Mouse (Mus musculus) embryonic facial prominence, embryonic 15.5 days (tissue): ENCODE measurements around the gene Agbl1. TPM values are rescaled to one million over a fixed set of nuclear protein-coding genes. Genes with fewer than 3 reads are reported as not detected.

Experiments
- ATAC-seq: fragments of 200-750 bp; cut with Nextera tagmentation; 2 replicates; pipeline ENCODE4 v1.8.0; 2017; ENCODE audit warnings: low read depth, moderate TSS enrichment; ENCODE audit not compliant: insufficient number of reproducible peaks, low FRiP score, low TSS enrichment
- H3K27ac ChIP-seq: fragments of 300-500 bp; sonication (generic); replicated peaks from 2 replicates; pipeline ENCODE4 v1.5.1; 2015; ENCODE audit warnings: mild to moderate bottlenecking, inconsistent platforms
- H3K27me3 ChIP-seq: fragments of 300-500 bp; sonication (generic); 2 replicates; pipeline ENCODE4 v1.6.1; 2015; ENCODE audit warnings: inconsistent platforms
- H3K36me3 ChIP-seq: fragments of 300-500 bp; sonication (generic); 2 replicates; pipeline ENCODE4 v1.6.1; 2015; ENCODE audit warnings: mild to moderate bottlenecking, inconsistent platforms
- H3K4me1 ChIP-seq: fragments of 300-500 bp; sonication (generic); 2 replicates; pipeline ENCODE4 v1.6.1; 2015; ENCODE audit warnings: inconsistent platforms
- H3K4me2 ChIP-seq: fragments of 300-500 bp; sonication (generic); replicated peaks from 2 replicates; pipeline ENCODE4 v1.6.1; 2015; ENCODE audit warnings: mild to moderate bottlenecking, inconsistent platforms
- H3K4me3 ChIP-seq: fragments of 300-500 bp; sonication (generic); replicated peaks from 2 replicates; pipeline ENCODE4 v1.5.1; 2015; ENCODE audit warnings: mild to moderate bottlenecking, inconsistent platforms
- H3K9ac ChIP-seq: fragments of 300-500 bp; sonication (generic); 2 replicates; pipeline ENCODE4 v1.6.1; 2015; ENCODE audit warnings: inconsistent platforms
- H3K9me3 ChIP-seq: fragments of 300-500 bp; sonication (generic); replicated peaks from 2 replicates; pipeline ENCODE4 v1.6.1; 2016; ENCODE audit warnings: inconsistent platforms
- WGBS: fragments of 180-500 bp; shearing (Covaris S2); methylation state at CpG from one replicate; pipeline ENCODE4 v1.1.7; 2015; 5-methylcytosine and 5-hydroxymethylcytosine counted together
- polyA plus RNA-seq: library from polyadenylated mRNA; unstranded; fragments of >200 nt; fragmentation: Nextera tagmentation; extraction: Ambion mirVana; gene quantifications from 2 replicates; pipeline ENCODE4 v1.2.1, GENCODE M21; 2015

Gene Agbl1
- polyA plus RNA-seq, 1 experiment from 2014 or later: 0.20 TPM

- Histone ChIP-seq H3K27ac (no peak overlapping the region), H3K4me3 (no peak overlapping the region), H3K4me2 (no peak overlapping the region), H3K27me3 (no peaks in the 10 kb centered on the region), H3K9ac (no peak overlapping the region), H3K4me1 (no peaks in the 10 kb centered on the region), H3K36me3 (no peaks in the 10 kb centered on the region), H3K9me3 (no peaks in the 10 kb centered on the region)
- no peak for ATAC-seq
- 75% methylated on average over 4 of the region's 4 CpGs for WGBS
Measured at GRCm38 (mm10) chr7:77148820-77149219, 919.1 kb downstream of the Agbl1 start.

DNA sequence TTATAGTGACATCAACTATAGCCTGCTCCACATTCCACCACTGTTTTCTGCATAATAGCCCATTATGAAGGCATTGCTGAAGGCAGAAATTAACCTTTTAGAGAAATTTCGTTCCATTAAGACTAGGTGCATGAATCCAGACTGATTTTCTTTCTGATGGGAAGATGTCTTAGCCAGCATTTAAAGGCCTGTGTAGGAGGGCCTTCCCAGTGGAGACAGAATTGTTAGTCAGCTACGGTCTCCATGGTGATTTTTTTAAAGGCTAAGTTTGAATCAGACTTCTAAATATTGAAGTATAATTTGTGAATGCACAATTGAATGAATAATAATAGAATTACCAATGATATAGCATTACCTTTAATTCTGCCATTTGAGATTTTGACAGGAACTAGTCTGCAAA is 920.2 kb downstream of the Agbl1 start:
- no peaks in the 10 kb centered on the region for H3K27me3 ChIP-seq
- no peaks in the 10 kb centered on the region for H3K4me1 ChIP-seq
- no peak overlapping the region for H3K27ac ChIP-seq
- H3K9me3 ChIP-seq: no peaks in the 10 kb centered on the region
- H3K9ac ChIP-seq: no peak overlapping the region
- no peak overlapping the region for H3K4me3 ChIP-seq
- no peak overlapping the region for H3K4me2 ChIP-seq
- ATAC-seq: no peak
- WGBS: 59% methylated on average over 2 of the region's 2 CpGs
- H3K36me3 ChIP-seq: no peaks in the 10 kb centered on the region

GRCm38 (mm10) chr7:77152393-77152792 is 922.7 kb downstream of the Agbl1 start:
- Histone ChIP-seq H3K9ac (no peak overlapping the region), H3K36me3 (no peaks in the 10 kb centered on the region), H3K27me3 (no peaks in the 10 kb centered on the region), H3K4me3 (no peak overlapping the region), H3K9me3 (no peaks in the 10 kb centered on the region), H3K4me2 (no peak overlapping the region), H3K27ac (no peak overlapping the region), H3K4me1 (no peaks in the 10 kb centered on the region)
- no peak for ATAC-seq
- 22% methylated on average over 3 of the region's 3 CpGs for WGBS

GRCm38 (mm10) chr7:77152909-77153308 is 923.2 kb downstream of the Agbl1 start:
- no peak overlapping the region for H3K27ac ChIP-seq
- H3K4me3 ChIP-seq: no peak overlapping the region
- no peak overlapping the region for H3K4me2 ChIP-seq
- H3K4me1 ChIP-seq: no peaks in the 10 kb centered on the region
- no peak overlapping the region for H3K9ac ChIP-seq
- H3K27me3 ChIP-seq: no peaks in the 10 kb centered on the region
- H3K36me3 ChIP-seq: no peaks in the 10 kb centered on the region
- no peak for ATAC-seq
- WGBS: 19% methylated on average over 1 of the region's 1 CpGs
- H3K9me3 ChIP-seq: no peaks in the 10 kb centered on the region

DNA sequence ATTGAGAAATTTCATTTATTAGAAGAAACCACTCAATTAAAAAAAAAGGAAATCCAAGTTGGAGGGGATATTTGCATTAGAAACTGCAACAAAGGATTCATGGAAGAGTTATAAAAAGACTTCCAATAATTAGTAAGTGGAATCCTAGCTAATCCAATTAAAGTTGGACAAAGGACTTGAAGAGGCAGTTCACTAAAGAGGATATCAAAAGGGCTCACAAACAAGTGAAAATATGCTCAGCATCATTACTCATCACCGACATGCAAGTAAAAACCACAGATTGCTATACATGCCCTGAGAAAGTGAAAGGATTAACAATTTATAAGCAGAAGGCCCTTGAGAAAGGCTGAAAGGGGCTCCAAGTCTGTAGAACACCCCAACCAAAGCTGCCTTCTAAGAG is 935.2 kb downstream of the Agbl1 start:
- Histone ChIP-seq H3K27me3 (no peaks in the 10 kb centered on the region), H3K36me3 (no peaks in the 10 kb centered on the region), H3K4me3 (no peak overlapping the region), H3K27ac (no peak overlapping the region), H3K9ac (no peak overlapping the region), H3K4me1 (no peaks in the 10 kb centered on the region), H3K9me3 (no peaks in the 10 kb centered on the region), H3K4me2 (no peak overlapping the region)
- WGBS: 87% methylated on average over 1 of the region's 1 CpGs
- ATAC-seq: no peak
